Mouse (Mus musculus) liver, postnatal 0 days (tissue): ENCODE results near the gene Prpf3. TPM values are rescaled to one million over a fixed set of nuclear protein-coding genes. Genes with fewer than 3 reads are reported as not detected.
A peak's percentile ranks its signal among the peaks of the same experiment; 100 is the strongest.
"Not testable (repeated sequence)": the region's sequence is repeated elsewhere in the genome, so short reads cannot be mapped to it uniquely, and the experiment has no call there.

Source experiments
- ATAC-seq: fragments of 200-750 bp; cut with Nextera tagmentation; 2 replicates; pipeline ENCODE4 v1.8.0; 2017; ENCODE audit warnings: mild to moderate bottlenecking, moderate library complexity
- DNase-seq: peaks from one replicate; pipeline ENCODE4 v3.0.0-alpha.2; 2016
- H3K27ac ChIP-seq: fragments of 300-500 bp; sonication (generic); 2 replicates; pipeline ENCODE4 v1.5.1; 2014; ENCODE audit warnings: antibody characterized with exemption, moderate library complexity, mild to moderate bottlenecking, low read depth
- H3K27me3 ChIP-seq: fragments of 300-500 bp; sonication (generic); 2 replicates; pipeline ENCODE4 v1.6.1; 2014; ENCODE audit warnings: low read length, control low read depth, mixed read lengths; ENCODE audit not compliant: insufficient read depth
- H3K36me3 ChIP-seq: fragments of 300-500 bp; sonication (generic); replicated peaks from 2 replicates; pipeline ENCODE4 v1.6.1; 2014; ENCODE audit warnings: mild to moderate bottlenecking, control low read depth, low read length, moderate library complexity, mixed read lengths; ENCODE audit not compliant: insufficient read depth
- H3K4me1 ChIP-seq: fragments of 300-500 bp; sonication (generic); 2 replicates; pipeline ENCODE4 v1.6.1; 2014; ENCODE audit warnings: antibody characterized with exemption, mild to moderate bottlenecking, control low read depth; ENCODE audit not compliant: insufficient read depth
- H3K4me2 ChIP-seq: fragments of 300-500 bp; sonication (generic); 2 replicates; pipeline ENCODE4 v1.6.1; 2014; ENCODE audit warnings: low read depth, mild to moderate bottlenecking, low read length, moderate library complexity, mixed read lengths
- H3K4me3 ChIP-seq: fragments of 300-500 bp; sonication (generic); 2 replicates; pipeline ENCODE4 v1.5.1; 2014; ENCODE audit warnings: low read depth, low read length
- H3K9ac ChIP-seq: fragments of 300-500 bp; sonication (generic); replicated peaks from 2 replicates; pipeline ENCODE4 v1.6.1; 2014; ENCODE audit warnings: mild to moderate bottlenecking, moderate library complexity
- H3K9me3 ChIP-seq: fragments of 300-500 bp; sonication (generic); 2 replicates; pipeline ENCODE4 v1.6.1; 2016; ENCODE audit warnings: mild to moderate bottlenecking, control low read depth, low read length, mixed read lengths
- CTCF ChIP-seq: sonication (generic); IDR thresholded peaks from 2 replicates; pipeline ENCODE4 v1.5.1; 2016; ENCODE audit warnings: antibody characterized with exemption, low read depth
- EP300 ChIP-seq: IDR thresholded peaks from 2 replicates; pipeline ENCODE4 v1.6.1; 2016; ENCODE audit warnings: antibody characterized with exemption, low read depth, mild to moderate bottlenecking
- WGBS: fragments of 180-500 bp; shearing (Covaris S2); extraction: QIAGEN DNeasy Blood & Tissue Kit; methylation state at CpG from one replicate; pipeline ENCODE4 v1.1.7; 2014; ENCODE audit not compliant: insufficient replicate concordance; 5-methylcytosine and 5-hydroxymethylcytosine counted together
- polyA plus RNA-seq: library from polyadenylated mRNA; unstranded; fragments of >200 nt; fragmentation: Nextera tagmentation; extraction: Ambion mirVana; gene quantifications from 2 replicates; pipeline ENCODE4 v1.2.1, GENCODE M21; 2015

The Prpf3 gene
- polyA plus RNA-seq, 1 experiment from 2014 or later: 12.0 TPM

DNA sequence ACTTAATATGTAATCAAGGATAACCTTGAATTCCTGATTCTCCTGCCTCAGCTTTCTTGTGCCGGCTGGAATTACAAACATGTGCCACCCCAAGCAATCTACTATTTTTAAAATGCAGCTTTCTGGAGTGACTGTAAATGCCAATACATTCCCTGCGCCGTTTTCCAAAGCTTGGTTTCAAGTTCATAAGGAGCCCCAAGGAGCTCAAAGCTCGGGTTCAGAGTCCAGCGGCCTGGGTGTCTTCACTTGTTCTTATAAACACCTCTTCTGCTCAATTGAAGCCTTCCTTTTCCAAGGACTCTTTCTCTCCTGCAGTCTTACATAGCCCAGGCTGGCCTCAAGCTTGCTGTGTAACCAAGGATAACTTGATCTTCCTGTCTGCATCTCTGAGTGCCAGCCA, 10.4 kb upstream of the Prpf3 start:
- peaks cover 12% of the 10 kb centered on the region for H3K36me3 ChIP-seq
- no peak for ATAC-seq

GRCm38 (mm10) chr3:95865571-95865970, 9.9 kb upstream of the Prpf3 start:
- Histone ChIP-seq H3K27ac (no peak overlapping the region), H3K4me1 (peaks cover 2% of the 10 kb centered on the region), H3K4me2 (no peak overlapping the region), H3K36me3 (peaks cover 12% of the 10 kb centered on the region), H3K27me3 (no peaks in the 10 kb centered on the region), H3K4me3 (no peak overlapping the region), H3K9me3 (no peaks in the 10 kb centered on the region), H3K9ac (no peak overlapping the region)
- ATAC-seq (no peak), DNase-seq (no peak)
- TF ChIP-seq EP300: no peak
- no peak for TF ChIP-seq CTCF
- 90% methylated on average over 20 of the region's 20 CpGs for WGBS

More for the DNA sequence above, 10.4 kb upstream of the Prpf3 start:
- peaks cover 7% of the 10 kb centered on the region for H3K4me1 ChIP-seq
- no peak overlapping the region for H3K27ac ChIP-seq
- 89% methylated on average over 5 of the region's 5 CpGs for WGBS
- H3K9me3 ChIP-seq: no peaks in the 10 kb centered on the region
- TF ChIP-seq EP300 (no peak), CTCF (no peak)
- no peak overlapping the region for H3K9ac ChIP-seq
- no peak overlapping the region for H3K4me2 ChIP-seq
- no peak overlapping the region for H3K4me3 ChIP-seq
- no peak for DNase-seq
- no peaks in the 10 kb centered on the region for H3K27me3 ChIP-seq

DNA sequence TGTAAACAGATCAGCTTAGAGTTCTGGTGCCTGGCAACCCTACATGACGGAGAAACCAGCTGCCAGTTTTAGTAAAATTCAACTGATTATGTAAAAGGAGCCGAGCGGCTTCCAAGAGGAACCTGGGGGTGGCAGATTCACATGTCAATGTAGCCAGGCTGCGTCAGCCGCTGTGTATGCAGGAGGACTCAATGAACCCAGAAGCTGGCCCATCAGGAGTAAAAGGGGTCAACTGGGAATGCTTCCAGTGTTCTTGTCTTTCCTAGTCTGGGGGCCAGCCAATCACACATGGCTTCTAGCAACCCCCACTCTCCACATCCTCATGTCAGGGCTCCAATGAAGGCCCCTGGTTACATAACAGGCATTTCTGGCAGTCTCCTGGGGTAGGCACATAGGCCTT, 9.4 kb upstream of the Prpf3 start:
- Histone ChIP-seq H3K4me2 (no peak overlapping the region), H3K27me3 (no peaks in the 10 kb centered on the region), H3K27ac (no peak overlapping the region), H3K36me3 (peaks cover 12% of the 10 kb centered on the region), H3K4me1 (no peaks in the 10 kb centered on the region), H3K9me3 (no peaks in the 10 kb centered on the region), H3K4me3 (no peak overlapping the region), H3K9ac (no peak overlapping the region)
- no peak for DNase-seq
- TF ChIP-seq CTCF: no peak
- no peak for TF ChIP-seq EP300
- WGBS: 81% methylated on average over 5 of the region's 5 CpGs
- ATAC-seq: no peak

GRCm38 (mm10) chr3:95863578-95863977, 7.9 kb upstream of the Prpf3 start:
- Histone ChIP-seq H3K27me3 (no peaks in the 10 kb centered on the region), H3K27ac (no peak overlapping the region), H3K9ac (no peak overlapping the region), H3K9me3 (no peaks in the 10 kb centered on the region), H3K4me3 (no peak overlapping the region), H3K4me1 (no peaks in the 10 kb centered on the region), H3K4me2 (no peak overlapping the region), H3K36me3 (peaks cover 11% of the 10 kb centered on the region)
- ATAC-seq: no peak
- WGBS: 66% methylated on average over 7 of the region's 7 CpGs
- TF ChIP-seq CTCF (no peak), EP300 (no peak)
- no peak for DNase-seq

DNA sequence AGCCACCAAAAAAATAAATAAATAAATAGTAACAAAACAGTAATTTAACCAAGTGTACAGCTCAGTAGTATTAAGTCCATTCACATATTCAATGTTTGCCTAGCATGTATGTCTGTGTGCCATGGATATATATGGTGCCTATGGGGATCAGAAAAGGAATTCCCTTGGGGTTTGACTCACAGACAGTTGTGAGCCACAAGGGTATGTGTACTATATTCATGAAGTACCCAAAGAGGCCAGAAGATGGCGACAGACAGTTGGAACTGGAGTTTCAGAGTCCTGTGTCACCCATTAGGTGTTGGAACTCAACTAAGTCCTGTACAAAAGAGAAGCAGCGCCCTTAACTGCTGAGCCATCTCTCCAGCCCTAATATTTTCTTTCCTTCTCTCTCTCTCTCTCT, 6.1 kb upstream of the Prpf3 start:
- H3K4me2 ChIP-seq: no peak overlapping the region
- peak; percentile 86 for ATAC-seq
- H3K27ac ChIP-seq: no peak overlapping the region
- WGBS: 40% methylated on average over 2 of the region's 2 CpGs
- H3K4me1 ChIP-seq: no peaks in the 10 kb centered on the region
- TF ChIP-seq CTCF (peak; percentile 89), EP300 (no peak)
- peak; percentile 75 for DNase-seq
- H3K27me3 ChIP-seq: no peaks in the 10 kb centered on the region
- H3K36me3 ChIP-seq: peaks cover 3% of the 10 kb centered on the region
- no peak overlapping the region for H3K9ac ChIP-seq
- no peak overlapping the region for H3K4me3 ChIP-seq
- H3K9me3 ChIP-seq: no peaks in the 10 kb centered on the region

DNA sequence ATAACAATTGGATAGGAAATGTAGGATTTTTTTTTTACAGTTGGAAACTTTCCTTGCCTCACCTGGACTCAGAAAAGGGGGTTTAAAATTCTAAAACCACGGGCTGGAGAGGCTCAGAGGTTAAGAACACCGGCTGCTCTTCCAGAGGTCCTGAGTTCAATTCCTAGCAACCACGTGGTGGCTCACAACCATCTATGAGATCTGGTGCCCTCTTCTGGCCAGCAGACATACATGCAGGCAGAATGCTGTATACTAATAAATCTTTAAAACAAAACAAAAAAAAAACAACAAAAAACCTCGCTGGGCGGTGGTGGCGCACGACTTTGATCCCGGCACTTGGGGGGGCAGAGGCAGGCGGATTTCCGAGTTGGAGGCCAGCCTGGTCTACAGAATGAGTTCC, 5.5 kb upstream of the Prpf3 start:
- DNase-seq: peak; percentile 31
- H3K4me1 ChIP-seq: 0 out of 2 replicates have a peak, but pooled peaks cover under 1% of the 10 kb centered on the region
- H3K9ac ChIP-seq: no peak overlapping the region
- peaks cover 3% of the 10 kb centered on the region for H3K36me3 ChIP-seq
- 72% methylated on average over 10 of the region's 10 CpGs for WGBS
- H3K27me3 ChIP-seq: no peaks in the 10 kb centered on the region
- H3K4me2 ChIP-seq: no peak overlapping the region
- H3K27ac ChIP-seq: no peak overlapping the region
- no peak overlapping the region for H3K4me3 ChIP-seq
- H3K9me3 ChIP-seq: no peaks in the 10 kb centered on the region
- TF ChIP-seq EP300: no peak
- peak; percentile 65 for TF ChIP-seq CTCF
- 0 out of 2 replicates have a peak, but pooled peaks have one; percentile 8 for ATAC-seq

- no peak overlapping the region for H3K9ac ChIP-seq
- H3K4me1 ChIP-seq: 0 out of 2 replicates have a peak, but pooled peaks cover 3% of the 10 kb centered on the region
- H3K27ac ChIP-seq: no peak overlapping the region
- no peak overlapping the region for H3K4me2 ChIP-seq
- no peak overlapping the region for H3K4me3 ChIP-seq
- no peaks in the 10 kb centered on the region for H3K27me3 ChIP-seq
- TF ChIP-seq EP300: no peak
- peak; percentile 57 for TF ChIP-seq CTCF
- no peak for ATAC-seq
- WGBS: 85% methylated on average over 3 of the region's 3 CpGs
- H3K36me3 ChIP-seq: no peaks in the 10 kb centered on the region; the same call in none of the 2 replicates
- no peaks in the 10 kb centered on the region for H3K9me3 ChIP-seq
- DNase-seq: no peak
Measured at GRCm38 (mm10) chr3:95860323-95860722, 4.6 kb upstream of the Prpf3 start.

DNA sequence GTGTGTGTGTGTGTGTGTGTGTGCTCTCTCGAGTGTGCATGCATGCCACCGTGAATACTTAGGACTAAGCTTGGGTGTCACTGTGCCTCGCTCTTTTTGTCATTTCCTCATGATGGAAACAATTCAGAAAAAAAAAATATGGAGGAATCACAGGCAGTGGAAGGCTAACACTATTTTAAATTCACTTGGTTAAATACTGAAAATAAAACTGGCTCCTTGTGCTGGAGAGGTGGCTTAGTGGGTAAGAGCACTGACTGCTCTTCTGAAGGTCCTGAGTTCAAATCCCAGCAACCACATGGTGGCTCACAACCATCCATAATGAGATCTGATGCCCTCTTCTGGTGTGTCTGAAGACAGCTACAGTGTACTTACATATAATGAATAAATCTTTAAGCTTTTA, 2.6 kb upstream of the Prpf3 start:
- H3K4me1 ChIP-seq, H3K27ac ChIP-seq, H3K36me3 ChIP-seq, ATAC-seq, H3K4me2 ChIP-seq, H3K9ac ChIP-seq, DNase-seq, H3K9me3 ChIP-seq, H3K27me3 ChIP-seq, H3K4me3 ChIP-seq: not testable (repeated sequence)
- 68% methylated on average over 3 of the region's 3 CpGs for WGBS

DNA sequence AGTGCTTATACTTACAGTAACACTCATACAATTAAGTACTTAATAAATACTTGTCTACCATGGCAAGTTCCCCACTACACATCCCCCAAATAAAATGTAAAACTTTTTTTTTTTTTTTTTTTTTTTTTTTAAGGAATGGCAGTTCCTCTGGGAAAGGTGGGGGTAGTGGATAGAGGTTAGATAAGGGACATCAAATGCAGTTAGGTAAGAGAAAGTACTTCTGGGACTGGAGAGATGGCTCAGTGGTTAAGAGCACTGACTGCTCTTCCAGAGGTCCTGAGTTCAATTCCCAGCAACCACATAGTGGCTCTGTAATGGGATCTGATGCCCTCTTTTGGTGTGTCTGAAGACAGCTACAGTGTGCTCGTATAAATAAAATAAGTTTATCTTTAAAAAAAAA, 1.4 kb upstream of the Prpf3 start:
- ATAC-seq: not testable (repeated sequence)
- 81% methylated on average over 1 of the region's 1 CpGs for WGBS

More for the DNA sequence above, 1.4 kb upstream of the Prpf3 start:
- not testable (repeated sequence) for H3K27ac ChIP-seq, H3K27me3 ChIP-seq, H3K9ac ChIP-seq, H3K9me3 ChIP-seq, H3K4me3 ChIP-seq, H3K4me2 ChIP-seq, H3K4me1 ChIP-seq, DNase-seq
- H3K36me3 ChIP-seq: peaks cover 13% of the 10 kb centered on the region
